Mouse (Mus musculus) heart, adult 9 months (tissue): ENCODE results near the gene Scamp1.

Experiments used
- DNase-seq, 2 experiments: peaks; one replicate each; pipeline ENCODE4 v3.0.0; 2022; ENCODE audit warnings: low spot score in 2 of 2

Gene Scamp1

DNA sequence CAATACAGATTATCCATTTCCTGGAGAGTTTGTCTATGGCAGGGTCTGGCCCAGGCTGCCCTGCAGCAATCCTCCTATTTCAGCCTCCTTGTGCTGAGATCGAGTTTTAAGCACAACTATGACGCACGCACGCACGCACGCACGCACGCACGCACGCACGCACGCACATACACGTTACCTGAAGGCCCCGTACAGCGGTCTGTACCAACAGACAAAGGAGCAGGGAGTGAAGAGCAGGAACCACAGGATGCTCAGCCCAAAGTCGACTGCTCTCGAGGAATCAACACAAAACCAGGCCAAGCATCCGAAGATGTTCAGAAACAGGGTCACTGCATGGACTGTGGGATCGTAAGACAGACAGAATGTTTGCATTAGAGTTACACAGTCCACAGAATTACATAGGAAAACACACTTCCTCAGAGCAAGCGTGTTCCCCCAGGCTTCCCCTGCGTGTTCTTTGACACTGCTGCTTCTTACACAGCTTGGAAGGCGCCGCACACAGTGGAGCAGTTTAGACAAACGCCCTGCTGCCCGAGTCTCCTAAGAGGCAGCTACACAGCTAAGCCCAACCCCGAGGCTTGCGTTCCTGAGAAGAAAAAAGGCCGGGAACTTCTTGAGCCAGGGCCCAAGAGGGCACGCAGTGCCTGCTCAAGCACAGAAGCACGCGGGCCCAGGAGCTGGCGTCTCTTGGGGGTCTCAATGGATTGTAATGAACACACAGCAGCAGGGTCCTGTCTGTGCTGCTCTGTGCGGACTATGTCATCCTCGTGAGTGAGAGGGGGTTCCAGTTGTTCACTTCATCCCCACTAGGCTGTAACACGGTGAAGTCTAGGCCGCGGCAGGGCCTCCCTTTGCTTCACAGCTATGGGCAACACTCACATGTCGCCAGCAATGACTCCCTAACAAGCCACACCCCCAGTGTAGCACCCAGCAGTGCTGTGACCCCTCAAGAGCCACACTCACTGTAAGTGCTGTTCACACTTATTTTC, 60.6 kb downstream of the Scamp1 start:
- DNase-seq = no peak

DNA sequence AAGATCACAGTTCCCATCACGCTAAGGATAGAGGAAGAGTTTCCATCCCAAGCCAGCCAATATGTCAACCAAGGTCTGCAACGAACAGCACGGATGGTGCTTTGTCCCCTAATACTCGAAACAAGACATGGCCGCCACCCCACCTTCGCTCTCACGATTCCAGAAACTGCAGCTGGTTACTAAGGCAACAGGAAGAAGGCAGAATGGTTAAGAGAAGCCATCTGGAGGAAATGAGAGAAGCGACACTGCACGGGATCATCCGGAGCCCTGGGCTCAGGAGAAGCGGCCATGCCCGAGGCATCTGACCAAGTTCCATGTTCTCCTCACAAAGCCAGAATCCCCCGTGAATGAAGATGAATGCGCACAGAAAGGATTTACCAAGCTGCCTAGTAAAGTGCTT, 62.0 kb downstream of the Scamp1 start:
- no peak for DNase-seq

DNA sequence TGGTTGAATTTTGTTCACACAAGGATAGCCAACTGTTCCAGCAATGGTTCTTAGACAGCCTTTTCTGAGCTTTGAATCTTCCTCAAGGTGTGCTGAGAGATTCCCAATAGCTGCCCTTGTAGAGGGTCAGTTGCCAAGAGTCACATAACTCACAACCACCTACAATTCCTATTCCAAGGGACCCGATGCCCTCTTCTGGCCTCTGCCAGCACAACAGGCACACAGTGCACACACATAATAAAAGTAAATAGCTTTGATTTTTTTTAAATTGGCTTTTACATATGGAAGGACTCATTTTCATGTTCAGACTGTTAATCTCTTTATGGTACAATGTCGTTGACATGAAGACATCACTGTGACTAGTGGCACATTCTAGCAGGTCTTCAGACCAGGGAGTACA, 72.9 kb downstream of the Scamp1 start:
- no peak for DNase-seq

DNA sequence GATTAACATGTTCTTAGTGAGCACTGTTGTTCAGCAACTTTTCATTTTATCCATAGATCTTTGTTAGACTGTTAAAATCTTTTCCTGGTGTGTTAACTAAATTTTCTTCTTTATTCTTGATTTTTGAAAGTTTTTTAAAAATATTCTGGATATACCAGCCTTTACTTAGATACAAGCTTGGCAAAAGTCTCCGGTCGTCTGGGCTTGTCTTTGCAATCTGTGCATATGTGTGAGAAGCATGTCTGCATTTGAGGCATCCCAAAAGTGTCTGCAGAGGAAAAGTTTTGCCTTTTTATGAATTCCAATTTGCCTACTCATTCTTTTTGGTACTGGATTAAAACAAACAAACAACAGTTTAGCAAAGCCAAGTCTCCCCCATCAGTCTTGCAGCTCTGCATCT, 73.5 kb downstream of the Scamp1 start:
- DNase-seq = no peak

DNA sequence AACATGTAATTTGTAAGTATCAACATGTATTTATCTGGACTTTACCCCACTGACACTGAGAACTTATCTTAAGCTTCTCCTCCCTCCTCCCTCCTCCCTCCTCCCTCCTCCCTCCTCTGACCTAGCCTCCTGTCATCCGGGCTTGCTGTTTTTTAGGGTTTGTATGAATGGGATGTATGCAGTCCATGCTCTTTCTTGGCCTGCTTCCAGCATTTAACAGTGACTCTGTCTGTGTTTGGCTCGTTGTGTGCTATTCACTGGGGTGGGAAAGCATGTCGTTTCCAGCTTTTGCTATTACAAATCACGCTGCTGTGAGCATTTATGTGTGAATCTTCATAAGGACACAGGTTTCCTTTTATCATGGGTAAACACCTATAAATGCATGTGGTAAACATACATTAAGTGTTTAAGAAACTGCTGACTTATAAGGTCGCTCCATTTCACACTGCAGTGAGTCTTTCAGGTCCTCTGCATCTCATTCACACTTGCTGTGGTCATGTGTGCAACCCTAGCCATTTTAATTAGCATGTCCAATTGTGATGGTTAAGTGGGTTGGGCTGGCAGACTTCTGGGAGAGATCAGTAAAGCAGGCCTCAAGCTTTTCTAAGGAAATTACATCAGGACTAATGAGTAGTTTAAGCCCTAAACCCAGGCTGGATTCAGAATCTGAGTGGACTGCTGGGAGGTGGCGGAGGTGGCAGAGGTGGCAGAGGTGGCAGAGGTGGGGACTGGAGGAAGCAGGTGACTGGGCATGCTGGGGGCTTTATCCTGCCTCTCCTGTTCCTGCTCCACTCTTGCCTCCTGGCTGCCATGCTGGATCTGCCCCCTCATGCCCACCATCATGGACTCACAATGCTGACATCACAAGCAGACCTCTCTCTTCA, 74.2 kb downstream of the Scamp1 start:
- DNase-seq = no peak

DNA sequence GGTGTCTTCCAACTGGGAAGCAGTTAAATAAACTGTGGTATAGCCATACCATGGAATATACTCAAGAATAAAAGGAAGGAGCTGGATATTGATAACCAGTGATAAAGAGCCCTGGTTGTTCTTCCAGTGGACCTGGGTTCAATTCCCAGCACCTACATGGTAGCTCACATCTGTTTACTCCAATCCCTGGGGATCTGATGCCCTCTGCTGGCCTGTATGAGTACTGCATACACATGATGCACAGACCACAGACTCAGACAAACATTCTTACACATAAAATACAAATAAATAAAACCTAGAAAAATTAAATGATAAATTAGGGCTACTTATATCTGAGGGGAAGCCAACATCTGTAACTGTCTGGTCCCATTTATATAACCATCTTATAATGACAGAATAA, 76.8 kb downstream of the Scamp1 start:
- DNase-seq = no peak

DNA sequence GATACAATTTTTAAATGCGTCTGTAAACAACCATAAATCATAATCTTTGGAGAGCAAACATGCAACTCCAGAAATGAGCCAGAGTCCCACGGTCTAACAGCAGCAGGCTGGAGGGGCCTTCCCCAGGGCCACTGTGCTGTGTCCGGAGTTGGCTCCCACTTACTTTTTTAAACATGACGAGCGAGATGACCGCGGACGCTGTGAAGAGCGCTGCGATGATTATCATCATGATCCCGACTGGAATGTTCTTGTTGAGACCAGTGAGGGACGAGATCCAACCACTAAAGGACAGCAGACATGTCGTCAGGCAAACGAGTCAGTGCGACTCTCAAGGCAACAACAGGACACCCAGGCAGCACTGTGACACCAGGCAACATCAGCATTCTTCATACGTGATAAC, 77.7 kb downstream of the Scamp1 start:
- DNase-seq = no peak

DNA sequence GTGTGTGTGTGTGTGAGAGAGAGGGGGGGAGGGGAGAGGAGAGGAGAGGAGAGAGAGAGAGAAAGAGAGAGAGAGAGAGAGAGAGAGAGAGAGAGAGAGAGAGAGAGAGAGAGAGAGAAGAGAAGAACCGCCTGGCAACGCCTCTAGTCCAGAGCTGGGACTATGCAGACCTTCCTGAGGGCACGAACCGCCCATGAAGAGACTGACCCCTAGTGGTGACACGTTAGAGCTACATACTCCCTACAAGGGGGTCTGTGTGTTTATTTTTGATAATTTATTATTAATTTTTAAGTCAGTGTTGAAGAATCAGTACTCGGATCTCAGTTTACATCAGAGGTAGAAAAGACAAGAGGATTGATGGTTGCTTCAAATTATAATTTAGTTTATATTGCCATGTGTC, 80.4 kb downstream of the Scamp1 start:
- peak; percentile 35 to 39 for DNase-seq

DNA sequence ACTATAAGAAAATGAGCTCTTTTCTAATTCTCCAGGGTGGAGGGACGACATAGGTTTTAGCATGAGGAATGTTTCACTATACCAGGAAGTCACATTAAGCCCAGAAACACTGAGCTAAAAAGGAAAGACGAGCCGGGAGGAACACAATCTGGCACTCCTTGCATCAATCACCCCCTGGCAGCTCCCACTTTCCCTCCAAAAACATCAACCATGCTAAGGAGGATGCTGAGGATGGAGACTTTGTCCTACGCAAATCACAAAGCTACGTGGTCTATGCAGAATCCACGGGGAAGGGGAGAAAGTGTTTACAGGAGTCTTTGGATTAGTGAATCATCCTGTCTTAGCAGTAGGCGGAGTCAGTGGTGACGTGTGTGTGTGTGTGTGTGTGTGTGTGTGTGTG, 85.8 kb downstream of the Scamp1 start:
- no peak for DNase-seq

DNA sequence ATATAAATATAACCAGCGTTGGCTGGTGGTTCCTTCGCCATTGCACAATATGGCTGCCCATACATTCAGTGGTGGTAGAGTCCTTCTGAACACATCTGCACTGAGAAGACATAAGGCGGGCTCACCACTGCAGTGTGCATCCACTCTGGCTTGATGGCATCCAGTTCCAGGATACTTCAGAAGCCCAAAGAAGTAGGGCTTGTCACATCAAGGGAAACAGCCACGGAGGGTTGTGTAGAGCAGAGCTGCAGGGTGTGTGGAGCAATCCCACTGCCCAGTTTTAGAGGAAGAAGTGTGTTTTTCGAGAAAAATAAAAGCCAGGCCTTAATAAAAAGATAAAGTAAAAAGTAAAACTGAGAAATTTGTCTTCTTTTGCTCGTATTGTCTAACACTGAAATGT, 87.0 kb downstream of the Scamp1 start:
- DNase-seq = no peak

DNA sequence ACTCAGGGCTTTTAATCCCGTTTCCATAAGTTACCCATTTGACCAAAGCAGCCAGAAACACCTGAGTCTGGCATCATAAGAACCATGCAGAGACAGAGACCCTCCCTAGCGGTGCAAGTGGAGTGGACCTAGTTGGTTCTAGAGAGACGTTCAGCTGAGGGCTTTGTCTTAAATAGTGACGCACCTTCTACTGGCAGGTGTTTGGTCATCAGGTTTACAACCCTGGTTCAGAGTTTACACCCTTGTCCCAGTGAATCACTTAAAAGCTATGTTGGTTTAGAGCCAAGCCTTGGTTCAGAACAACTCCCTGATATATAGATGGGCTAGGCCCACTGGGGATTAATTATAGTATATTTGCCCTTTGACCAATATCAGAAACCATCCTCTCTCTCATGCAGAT, 92.4 kb downstream of the Scamp1 start:
- no peak for DNase-seq

DNA sequence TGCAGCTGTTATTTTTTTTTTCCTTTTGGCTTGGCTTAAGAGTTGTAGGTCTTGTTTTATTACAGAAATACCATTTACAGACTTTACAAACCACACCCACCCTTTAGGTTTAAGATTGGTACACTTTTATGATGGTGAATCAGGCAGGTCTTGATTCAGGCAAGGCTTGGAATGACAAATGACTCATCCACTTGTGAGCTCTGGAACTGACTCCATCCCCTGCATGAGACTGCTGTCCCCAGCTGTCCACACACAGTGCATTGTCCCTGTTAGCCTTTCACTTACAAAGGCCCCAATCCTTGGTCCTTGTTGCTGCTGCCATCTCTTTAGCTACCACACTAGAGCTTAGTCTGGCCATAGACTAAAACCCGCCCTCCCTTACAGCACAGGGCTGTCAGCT, 95.3 kb downstream of the Scamp1 start:
- no peak for DNase-seq

DNA sequence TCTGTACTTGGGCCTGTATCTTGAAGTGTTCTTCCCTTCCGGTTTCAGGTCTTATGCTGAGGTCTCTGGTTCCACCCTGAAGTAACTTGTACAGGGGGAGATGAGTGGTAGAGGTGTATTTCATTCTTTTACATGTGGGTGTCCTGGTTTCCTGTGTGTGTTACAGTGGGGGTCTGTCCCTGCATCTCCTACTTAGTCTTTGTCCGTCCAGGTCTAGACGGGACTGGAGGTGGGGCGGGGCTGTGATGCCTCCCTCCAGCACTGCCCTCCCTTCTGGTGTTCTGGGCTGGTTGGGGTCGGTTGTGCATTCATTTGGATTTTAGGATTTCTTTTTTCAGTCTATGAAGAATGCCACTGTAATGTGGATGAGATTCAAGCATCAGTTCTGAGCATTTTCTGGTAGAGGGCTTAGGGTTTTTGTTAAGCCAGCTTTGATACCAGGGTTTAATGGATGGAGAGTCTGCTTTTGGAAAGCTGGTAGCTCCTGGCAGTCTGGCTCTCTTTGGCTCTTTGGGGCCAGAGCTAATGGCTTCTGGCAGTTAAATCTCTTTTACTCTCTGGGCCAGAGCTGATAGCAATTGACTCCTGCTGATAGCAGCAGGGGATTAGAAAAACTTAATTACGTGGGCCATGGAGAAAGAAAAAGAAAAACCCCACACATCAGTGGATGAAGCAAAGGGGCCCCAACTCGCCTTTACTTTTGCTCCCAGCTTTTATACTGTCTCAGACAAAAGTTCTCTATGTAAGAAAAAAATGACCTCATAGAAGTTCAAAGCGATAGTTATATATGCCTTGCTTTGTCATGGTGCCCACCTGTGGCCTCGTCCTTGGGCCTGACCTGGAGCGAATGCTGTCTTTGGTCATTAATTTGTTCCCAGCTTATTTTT, 97.2 kb downstream of the Scamp1 start:
- DNase-seq = no peak

DNA sequence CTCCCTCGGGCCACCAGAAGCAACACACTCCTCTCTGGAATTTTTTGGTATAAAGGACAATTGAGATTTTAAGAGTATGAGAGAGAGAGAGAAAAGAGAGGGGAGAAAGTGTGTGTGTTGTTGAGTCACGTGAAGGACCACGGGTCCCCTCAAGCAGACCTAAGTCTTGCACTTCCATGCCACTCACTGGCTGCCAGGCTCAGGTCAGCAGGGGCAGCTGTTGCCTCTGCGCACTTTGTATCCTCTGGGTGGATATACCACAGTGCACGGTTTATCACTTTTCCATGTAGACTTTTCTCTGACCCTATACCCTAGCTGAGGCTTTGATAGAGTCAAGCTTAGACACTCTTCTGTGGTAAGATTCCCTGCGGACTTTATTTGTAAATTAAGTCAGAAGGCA, 100.0 kb downstream of the Scamp1 start:
- no peak for DNase-seq

DNA sequence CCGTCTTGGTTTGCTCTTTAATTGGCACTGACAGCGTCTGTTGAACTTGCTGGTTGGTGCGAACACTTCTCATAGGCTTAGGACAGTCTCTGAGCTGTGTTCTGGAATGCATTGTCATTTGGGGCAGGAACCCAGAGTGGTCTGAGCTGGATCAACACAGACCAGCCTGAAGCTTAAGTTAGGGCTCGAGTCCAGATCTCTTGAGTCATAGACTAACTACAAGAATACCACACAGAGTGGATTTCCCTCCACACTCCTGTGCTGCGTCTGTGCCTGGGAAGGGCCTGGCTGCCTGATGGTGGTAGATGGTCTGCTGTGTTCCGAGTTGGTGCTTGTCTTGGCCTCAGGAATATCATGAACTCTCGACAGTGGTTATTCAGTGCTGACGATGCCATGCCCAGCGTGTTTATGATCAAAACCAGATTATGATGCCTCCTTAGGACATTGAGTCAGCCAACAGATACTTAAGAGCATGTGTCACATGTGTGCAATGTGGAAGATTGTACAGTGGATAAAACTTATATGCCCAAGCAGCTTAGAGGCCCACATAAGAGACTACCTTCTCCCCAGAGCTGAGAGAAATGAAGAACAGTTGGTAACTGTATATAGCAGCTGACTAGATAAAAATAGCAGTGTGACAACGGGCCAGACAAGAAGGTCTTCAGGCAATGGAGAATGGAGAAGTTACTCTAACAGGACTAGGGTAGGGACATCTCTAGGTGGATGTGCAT, 100.8 kb downstream of the Scamp1 start:
- DNase-seq = no peak

DNA sequence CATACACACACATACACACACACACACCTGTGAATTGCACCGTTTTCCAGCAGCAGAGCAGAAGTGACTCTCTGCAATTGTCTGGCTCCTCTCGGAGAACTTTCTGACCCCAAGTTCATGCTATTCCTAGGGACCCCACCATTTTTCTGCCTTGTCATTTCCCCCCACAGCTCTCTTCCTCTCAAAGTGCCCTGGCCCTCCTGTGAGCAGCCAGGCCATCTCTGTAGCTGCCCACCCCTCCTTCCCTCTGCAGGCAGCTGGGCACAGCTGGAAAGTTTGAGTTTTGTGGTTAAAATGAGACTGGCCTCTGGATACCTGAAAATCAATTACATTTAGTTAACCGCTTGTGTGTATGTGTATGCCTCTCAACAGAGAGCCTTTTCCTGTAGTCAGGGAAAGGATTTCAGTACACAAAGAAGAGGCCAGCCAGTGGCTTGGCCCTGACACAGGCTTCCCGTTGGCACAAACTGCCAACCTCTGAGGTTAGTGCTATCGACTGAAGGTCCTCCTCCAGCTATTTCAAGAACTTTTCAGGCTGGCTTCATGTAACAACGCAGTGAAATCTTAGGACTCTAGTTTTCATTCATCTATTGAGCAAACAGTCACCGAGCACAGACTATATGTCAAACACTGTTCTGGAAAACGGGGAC, 102.2 kb downstream of the Scamp1 start:
- DNase-seq = no peak

DNA sequence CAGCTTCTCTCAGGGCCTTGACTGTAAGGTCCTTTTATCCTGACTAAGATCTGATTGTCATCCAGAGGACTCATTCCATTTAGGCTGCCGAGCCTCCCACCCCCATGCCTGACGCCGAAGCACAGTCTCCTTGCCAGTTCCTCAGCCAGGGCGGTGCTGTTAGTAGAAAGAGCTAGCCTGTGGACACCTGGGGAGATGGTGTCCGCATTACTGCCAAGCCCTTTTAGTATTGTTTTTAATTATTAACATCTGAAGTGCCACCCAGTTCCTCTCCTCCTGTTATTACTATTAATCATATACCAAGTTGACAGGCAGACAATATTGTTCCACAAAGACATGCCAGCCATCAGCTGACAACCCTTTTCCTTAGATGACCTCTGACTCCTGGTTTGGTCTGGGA, 103.6 kb downstream of the Scamp1 start:
- DNase-seq = no peak

DNA sequence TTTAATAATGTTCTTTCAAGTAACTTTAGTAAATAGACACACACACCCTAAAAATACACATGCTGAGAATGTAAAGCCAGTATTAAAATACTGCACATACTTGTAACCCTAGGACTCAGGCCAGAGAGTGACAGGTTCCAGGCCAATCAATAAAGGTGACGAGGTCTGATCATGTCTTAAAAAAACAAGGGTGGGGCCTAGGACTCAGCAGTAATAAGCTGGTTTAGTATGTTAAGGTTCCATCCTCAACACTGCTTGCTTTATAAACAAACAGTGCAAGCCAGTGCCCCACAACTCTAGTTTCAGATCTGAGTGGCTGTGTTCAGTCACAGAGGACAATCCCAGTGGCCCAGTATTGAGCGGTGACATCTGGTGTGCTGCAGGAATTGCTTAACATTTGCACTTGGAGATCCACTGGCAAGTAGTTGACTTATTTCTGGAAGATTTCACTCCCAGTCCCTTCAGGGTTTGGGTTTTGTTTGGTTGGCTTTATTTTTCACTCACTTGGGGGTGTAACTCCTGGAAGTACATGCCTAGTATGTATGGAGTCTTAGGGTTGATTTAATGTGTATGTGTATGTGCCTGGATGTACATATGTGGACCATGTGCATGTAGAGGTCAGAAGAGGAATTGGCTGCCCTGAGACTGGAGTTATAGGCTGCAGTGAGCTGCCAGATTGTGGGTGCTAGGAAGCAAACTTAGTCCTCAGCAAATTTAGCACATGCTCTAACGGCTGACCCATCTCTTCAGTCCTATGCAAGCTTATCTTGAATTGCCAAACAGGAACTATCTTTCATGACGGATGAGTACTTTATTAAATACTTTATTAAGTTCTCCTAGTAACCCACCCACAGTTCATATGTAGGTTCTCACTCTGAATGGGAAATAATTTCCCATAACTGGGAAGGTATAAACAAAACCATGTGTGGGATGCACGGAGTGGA, 104.9 kb downstream of the Scamp1 start:
- DNase-seq = peak; percentile 50 to 69

DNA sequence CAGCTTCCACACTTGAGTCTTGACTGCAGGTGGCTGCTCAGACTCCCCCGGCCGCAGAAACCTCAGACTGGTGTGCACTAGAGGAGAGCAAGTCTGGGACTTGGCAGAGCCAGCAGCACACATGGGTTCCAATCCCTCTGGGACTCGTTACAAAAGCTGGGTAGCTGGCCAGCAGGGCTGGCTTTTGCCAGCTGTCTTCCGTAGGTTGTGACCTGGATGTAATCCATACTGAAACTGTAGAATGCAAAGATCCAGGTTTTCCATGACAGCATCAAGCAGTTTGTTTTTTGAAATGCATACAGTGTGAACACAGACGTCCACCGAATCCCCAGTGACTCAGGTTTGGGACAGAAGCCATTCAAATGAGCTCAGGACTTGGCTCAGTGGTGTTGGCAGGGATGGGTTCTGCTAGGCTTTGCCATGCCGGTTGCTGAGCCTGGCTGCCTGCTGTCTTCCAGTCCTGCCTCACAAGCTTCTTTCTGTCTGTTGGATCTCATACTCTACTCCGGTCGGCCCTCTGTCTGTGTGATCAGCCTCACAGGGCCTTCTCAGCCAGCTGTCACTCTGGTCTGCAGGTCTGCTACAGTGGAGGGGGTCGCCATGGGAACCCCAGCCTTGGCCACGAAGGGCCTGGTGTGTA, 107.1 kb downstream of the Scamp1 start:
- DNase-seq = peak; percentile 65 to 69
